Mouse (Mus musculus) mesoderm, embryonic 11.5 days (tissue): ENCODE data around the gene Klhl25.
"Not testable (repeated sequence)": the region's sequence is repeated elsewhere in the genome, so short reads cannot be mapped to it uniquely, and the experiment has no call there.

Source experiments
- DNase-seq: peaks from one replicate; pipeline ENCODE4 v3.0.0-alpha.2; 2012; ENCODE audit warnings: low read depth, low spot score

Klhl25 gene

GRCm38 (mm10) chr7:75845936-75846335 is 2.2 kb upstream of the Klhl25 start:
- DNase-seq, result no peak

GRCm38 (mm10) chr7:75846942-75847341 is 1.2 kb upstream of the Klhl25 start:
- DNase-seq, result no peak

GRCm38 (mm10) chr7:75847489-75847888 is 621 bp upstream of the Klhl25 start:
- DNase-seq, result no peak

- peak; percentile 32 for DNase-seq
Measured at GRCm38 (mm10) chr7:75848776-75849670, 913 bp downstream of the Klhl25 start.

- DNase-seq, result not testable (repeated sequence)
Measured at GRCm38 (mm10) chr7:75850396-75850795, 2.3 kb downstream of the Klhl25 start.

GRCm38 (mm10) chr7:75851290-75851689 is 3.2 kb downstream of the Klhl25 start:
- DNase-seq, result no peak

GRCm38 (mm10) chr7:75852363-75852762 is 4.3 kb downstream of the Klhl25 start:
- no peak for DNase-seq

GRCm38 (mm10) chr7:75853171-75853830 is 5.2 kb downstream of the Klhl25 start:
- no peak for DNase-seq

- peak; percentile 49 for DNase-seq
Measured at GRCm38 (mm10) chr7:75854231-75854925, 6.3 kb downstream of the Klhl25 start.

- DNase-seq, result no peak
Measured at GRCm38 (mm10) chr7:75855028-75855427, 6.9 kb downstream of the Klhl25 start.

- no peak for DNase-seq
Measured at GRCm38 (mm10) chr7:75856259-75856658, 8.1 kb downstream of the Klhl25 start.

- DNase-seq, result no peak
Measured at GRCm38 (mm10) chr7:75859771-75860196, 11.7 kb downstream of the Klhl25 start.

GRCm38 (mm10) chr7:75861638-75862426 is 13.7 kb downstream of the Klhl25 start:
- DNase-seq, result not testable (repeated sequence)

- DNase-seq, result not testable (repeated sequence)
Measured at GRCm38 (mm10) chr7:75862427-75862781, 14.3 kb downstream of the Klhl25 start.

- not testable (repeated sequence) for DNase-seq
Measured at GRCm38 (mm10) chr7:75863248-75863911, 15.3 kb downstream of the Klhl25 start.

- DNase-seq, result no peak
Measured at GRCm38 (mm10) chr7:75865026-75865425, 16.9 kb downstream of the Klhl25 start.

- DNase-seq, result no peak
Measured at GRCm38 (mm10) chr7:75866557-75866956, 18.4 kb downstream of the Klhl25 start.

- DNase-seq, result no peak
Measured at GRCm38 (mm10) chr7:75868687-75869086, 20.6 kb downstream of the Klhl25 start.

- DNase-seq, result no peak
Measured at GRCm38 (mm10) chr7:75870551-75870950, 22.4 kb downstream of the Klhl25 start.

- no peak for DNase-seq
Measured at GRCm38 (mm10) chr7:75872255-75872654, 24.1 kb downstream of the Klhl25 start.

GRCm38 (mm10) chr7:75872697-75873096 is 24.6 kb downstream of the Klhl25 start:
- DNase-seq, result no peak
